Mouse (Mus musculus): ENCODE results near the gene March6. TPM values are rescaled to one million over a fixed set of nuclear protein-coding genes. Genes with fewer than 3 reads are reported as not detected.

March6 gene
- total and polyA plus RNA-seq, 3 experiments, result 32.3 to 121 (median 101) TPM

DNA sequence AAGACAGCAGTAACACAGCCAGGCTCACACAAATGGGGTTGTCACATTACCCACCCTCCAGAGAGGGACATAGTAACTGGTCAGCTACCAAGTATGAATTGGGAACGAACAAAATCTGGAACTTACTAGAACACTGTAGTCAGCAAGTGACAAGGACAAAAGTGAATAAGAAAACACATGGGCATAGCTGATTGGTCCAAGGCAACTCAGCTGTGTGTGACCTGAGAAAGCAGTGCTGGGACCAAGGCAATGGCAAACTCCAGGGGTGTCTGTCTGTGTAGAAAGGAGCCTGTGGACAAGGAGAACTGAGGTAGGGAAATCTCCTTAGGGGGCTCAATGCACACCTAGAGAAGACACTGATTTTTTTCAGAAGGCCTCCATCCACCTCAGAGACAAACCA lies 19.1 kb downstream of the March6 start:
- Histone ChIP-seq H3K9ac (ENCODE audit: low read depth, low read length) (no peak overlapping the region), H3K27me3 (ENCODE audit: control insufficient read depth, insufficient read depth, low read length) (no peaks in the 10 kb centered on the region), H3K4me3 (no peak overlapping the region), H3K79me2 (replicated peaks; ENCODE audit: control insufficient read depth, insufficient read depth, low read length) (peaks cover 6% of the 10 kb centered on the region), H3K27ac (no peak overlapping the region), H3K36me3 (ENCODE audit: control insufficient read depth, insufficient read depth, low read length) (peaks cover 6% of the 10 kb centered on the region), H3K4me1 (ENCODE audit: control insufficient read depth, insufficient read depth, low read length) (peaks cover 12% of the 10 kb centered on the region)
- WGBS, result 17% methylated on average over 1 of the region's 1 CpGs
- no peak for DNase-seq
- TF ChIP-seq EP300 (IDR thresholded peaks at IDR 0.05; ENCODE audit: insufficient read depth, low read depth, low read length) (no peak), CTCF (IDR thresholded peaks at IDR 0.05) (no peak)
- intact Hi-C loops (cut with DNase I), result no loop called here

DNA sequence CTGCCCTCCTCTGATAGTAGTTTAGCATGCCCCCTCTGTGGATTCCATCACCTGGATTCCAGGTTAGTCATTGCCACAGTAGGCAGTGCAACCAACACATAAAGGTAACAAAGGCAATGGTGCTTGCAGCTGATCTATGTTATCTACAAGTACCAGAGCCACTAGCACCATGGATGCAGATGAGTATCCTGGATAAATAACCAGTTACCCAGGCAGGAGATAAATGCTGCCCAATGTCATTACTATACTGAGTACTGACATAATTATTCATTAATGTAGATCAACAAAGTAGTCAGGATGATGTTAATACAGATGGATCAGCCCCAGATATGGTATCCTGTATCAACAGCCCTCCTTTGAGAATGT lies 19.5 kb downstream of the March6 start:
- intact Hi-C loops (cut with DNase I), result no loop called here
- H3K36me3 ChIP-seq (ENCODE audit: control insufficient read depth, insufficient read depth, low read length), result peaks cover 6% of the 10 kb centered on the region
- DNase-seq, result no peak
- H3K4me1 ChIP-seq (ENCODE audit: control insufficient read depth, insufficient read depth, low read length), result peaks cover 12% of the 10 kb centered on the region
- peaks cover 6% of the 10 kb centered on the region for H3K79me2 ChIP-seq (replicated peaks; ENCODE audit: control insufficient read depth, insufficient read depth, low read length)
- no peak overlapping the region for H3K9ac ChIP-seq (ENCODE audit: low read depth, low read length)
- H3K4me3 ChIP-seq, result no peak overlapping the region
- TF ChIP-seq POLR2A (IDR thresholded peaks at IDR 0.05; ENCODE audit: insufficient read depth, low read depth, low read length) (no peak), EP300 (IDR thresholded peaks at IDR 0.05; ENCODE audit: insufficient read depth, low read depth, low read length) (no peak), CTCF (IDR thresholded peaks at IDR 0.05) (no peak)
- H3K27ac ChIP-seq, result no peak overlapping the region
- H3K27me3 ChIP-seq (ENCODE audit: control insufficient read depth, insufficient read depth, low read length), result no peaks in the 10 kb centered on the region

DNA sequence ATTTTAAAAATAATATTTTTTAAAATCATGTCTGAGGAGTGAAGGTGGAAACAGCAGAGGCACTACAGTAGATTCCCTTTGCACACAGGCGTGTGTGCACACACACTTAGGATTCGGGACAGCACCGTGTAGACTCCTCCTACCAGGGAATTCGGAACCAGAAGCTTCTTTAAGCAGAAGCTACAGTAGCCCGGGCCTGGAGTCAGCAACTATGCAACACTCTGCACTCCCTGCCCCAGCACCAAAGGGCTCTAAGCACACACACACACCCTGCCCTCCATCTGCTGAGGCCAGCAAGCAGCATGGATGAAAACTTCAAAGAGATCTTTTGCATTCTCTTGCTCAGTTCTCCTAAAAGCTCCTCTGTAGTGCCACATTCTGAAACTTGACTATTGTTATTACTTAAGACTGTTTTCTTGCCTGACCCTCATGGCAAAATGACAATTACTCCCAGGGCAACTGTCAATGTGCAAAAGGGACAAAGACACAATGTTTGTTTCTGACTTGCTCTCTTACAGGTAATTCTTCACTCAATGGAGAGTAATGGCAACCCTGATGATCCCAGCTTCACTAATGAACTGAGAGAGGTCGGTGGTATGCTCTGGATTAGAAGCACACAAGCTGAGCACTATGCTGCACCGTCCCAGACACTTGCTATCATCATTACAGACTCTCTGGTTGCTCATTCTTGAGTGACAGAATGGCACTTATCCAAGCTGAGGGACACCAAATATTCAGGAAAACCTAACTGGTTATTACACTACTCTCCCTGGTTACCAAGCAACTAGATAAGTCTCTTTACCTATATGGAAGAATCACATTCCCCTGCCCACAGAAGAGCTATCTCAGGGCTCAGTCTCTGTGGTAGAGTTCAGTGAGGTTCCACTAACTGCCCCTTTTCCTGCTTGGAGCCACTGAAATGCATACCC lies 20.1 kb downstream of the March6 start:
- DNase-seq, result peak in 1 of 2 experiments; percentile 10
- Histone ChIP-seq H3K27me3 (ENCODE audit: control insufficient read depth, insufficient read depth, low read length) (no peaks in the 10 kb centered on the region), H3K4me1 (ENCODE audit: control insufficient read depth, insufficient read depth, low read length) (peaks cover 12% of the 10 kb centered on the region), H3K9ac (ENCODE audit: low read depth, low read length) (no peak overlapping the region), H3K79me2 (replicated peaks; ENCODE audit: control insufficient read depth, insufficient read depth, low read length) (peaks cover 6% of the 10 kb centered on the region), H3K27ac (no peak overlapping the region), H3K36me3 (ENCODE audit: control insufficient read depth, insufficient read depth, low read length) (peaks cover 6% of the 10 kb centered on the region), H3K4me3 (no peak overlapping the region)
- TF ChIP-seq POLR2A (IDR thresholded peaks at IDR 0.05; ENCODE audit: insufficient read depth, low read depth, low read length) (no peak), CTCF (IDR thresholded peaks at IDR 0.05) (no peak), EP300 (IDR thresholded peaks at IDR 0.05; ENCODE audit: insufficient read depth, low read depth, low read length) (no peak)
- 36% methylated on average over 7 of the region's 7 CpGs for WGBS
- intact Hi-C loops (cut with DNase I), result no loop called here

DNA sequence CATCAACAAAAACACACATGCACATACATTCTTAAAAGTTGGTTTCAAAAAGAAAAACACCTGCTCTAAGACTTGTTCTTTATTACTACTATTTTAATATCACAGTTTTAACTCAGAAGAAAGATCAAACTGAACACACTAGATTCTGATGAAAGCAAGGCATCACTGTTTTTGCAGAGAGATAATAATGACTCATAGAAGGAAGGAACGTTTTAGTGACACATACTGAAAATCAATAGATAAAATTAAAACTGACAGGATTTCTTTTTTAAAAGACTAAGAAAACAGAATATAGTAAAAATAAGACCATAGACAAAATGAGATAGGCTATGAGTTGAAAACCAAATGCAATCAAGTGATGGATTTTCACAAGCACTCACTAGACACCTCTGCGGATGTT lies 25.8 kb downstream of the March6 start:
- Histone ChIP-seq H3K9ac (ENCODE audit: low read depth, low read length) (no peak overlapping the region), H3K4me1 (ENCODE audit: control insufficient read depth, insufficient read depth, low read length) (no peaks in the 10 kb centered on the region), H3K27me3 (ENCODE audit: control insufficient read depth, insufficient read depth, low read length) (no peaks in the 10 kb centered on the region), H3K27ac (no peak overlapping the region), H3K36me3 (ENCODE audit: control insufficient read depth, insufficient read depth, low read length) (peaks cover 1% of the 10 kb centered on the region; the same call in 1 of the 2 replicates), H3K4me3 (no peak overlapping the region), H3K79me2 (replicated peaks; ENCODE audit: control insufficient read depth, insufficient read depth, low read length) (no peaks in the 10 kb centered on the region; the same call in 1 of the 2 replicates)
- intact Hi-C loops (cut with DNase I), result no loop called here
- TF ChIP-seq EP300 (IDR thresholded peaks at IDR 0.05; ENCODE audit: insufficient read depth, low read depth, low read length), result no peak
- no peak for TF ChIP-seq CTCF (IDR thresholded peaks at IDR 0.05)
- no peak for TF ChIP-seq POLR2A (IDR thresholded peaks at IDR 0.05; ENCODE audit: insufficient read depth, low read depth, low read length)
- 56% methylated on average over 2 of the region's 2 CpGs for WGBS
- DNase-seq, result no peak

DNA sequence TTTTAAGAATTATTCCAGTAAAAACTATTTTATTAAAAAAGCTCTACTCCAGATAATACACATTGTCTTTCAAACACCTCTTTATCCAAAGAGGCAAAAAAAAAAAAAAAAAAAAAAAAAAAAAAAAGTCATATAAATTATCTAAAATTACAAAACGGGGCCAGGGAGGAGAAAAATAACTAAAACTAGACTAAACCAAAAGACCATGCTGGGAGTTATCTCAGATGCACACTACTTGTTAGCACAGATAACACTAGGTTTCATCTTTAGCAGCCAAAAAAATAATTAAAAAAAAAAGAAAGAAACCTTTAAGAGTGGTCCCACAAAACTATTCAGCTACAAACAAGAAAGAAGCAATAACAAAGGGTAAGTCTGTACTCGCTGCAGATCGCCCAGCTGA lies 27.4 kb downstream of the March6 start:
- Histone ChIP-seq H3K4me3 (no peak overlapping the region), H3K27me3 (ENCODE audit: control insufficient read depth, insufficient read depth, low read length) (no peaks in the 10 kb centered on the region), H3K4me1 (ENCODE audit: control insufficient read depth, insufficient read depth, low read length) (no peaks in the 10 kb centered on the region), H3K27ac (no peak overlapping the region), H3K79me2 (replicated peaks; ENCODE audit: control insufficient read depth, insufficient read depth, low read length) (no peaks in the 10 kb centered on the region; the same call in 1 of the 2 replicates), H3K36me3 (ENCODE audit: control insufficient read depth, insufficient read depth, low read length) (peaks cover 1% of the 10 kb centered on the region; the same call in 1 of the 2 replicates), H3K9ac (ENCODE audit: low read depth, low read length) (no peak overlapping the region)
- intact Hi-C loops (cut with DNase I), result no loop called here
- WGBS, result 81% methylated on average over 3 of the region's 3 CpGs
- no peak for TF ChIP-seq EP300 (IDR thresholded peaks at IDR 0.05; ENCODE audit: insufficient read depth, low read depth, low read length)
- no peak for DNase-seq

DNA sequence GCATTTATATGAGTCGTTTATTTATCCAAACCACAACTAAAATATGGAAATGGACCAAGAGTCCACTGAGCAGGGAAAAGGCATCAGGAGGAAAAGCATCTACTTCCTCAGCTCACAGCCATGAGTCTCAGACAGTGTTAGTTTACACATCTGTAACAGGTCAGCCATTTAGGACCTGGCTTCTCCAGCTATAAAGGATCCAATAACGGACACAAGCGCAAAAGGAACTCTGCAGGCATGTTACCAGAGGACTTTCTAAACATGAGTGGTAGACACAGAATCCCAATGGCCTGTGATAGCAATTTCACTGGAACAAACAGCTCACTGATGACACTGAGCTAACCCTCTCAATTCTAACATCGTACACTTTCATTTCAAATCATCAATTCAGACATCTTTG lies 27.9 kb downstream of the March6 start:
- H3K27ac ChIP-seq, result no peak overlapping the region
- H3K79me2 ChIP-seq (replicated peaks; ENCODE audit: control insufficient read depth, insufficient read depth, low read length), result no peaks in the 10 kb centered on the region; the same call in 1 of the 2 replicates
- H3K27me3 ChIP-seq (ENCODE audit: control insufficient read depth, insufficient read depth, low read length), result no peaks in the 10 kb centered on the region
- 82% methylated on average over 4 of the region's 4 CpGs for WGBS
- H3K4me1 ChIP-seq (ENCODE audit: control insufficient read depth, insufficient read depth, low read length), result no peaks in the 10 kb centered on the region
- intact Hi-C loops (cut with DNase I), result no loop called here
- H3K4me3 ChIP-seq, result no peak overlapping the region
- DNase-seq, result no peak
- H3K36me3 ChIP-seq (ENCODE audit: control insufficient read depth, insufficient read depth, low read length), result peaks cover 1% of the 10 kb centered on the region; the same call in 1 of the 2 replicates
- no peak overlapping the region for H3K9ac ChIP-seq (ENCODE audit: low read depth, low read length)
- TF ChIP-seq CTCF (IDR thresholded peaks at IDR 0.05) (no peak), EP300 (IDR thresholded peaks at IDR 0.05; ENCODE audit: insufficient read depth, low read depth, low read length) (no peak), POLR2A (IDR thresholded peaks at IDR 0.05; ENCODE audit: insufficient read depth, low read depth, low read length) (no peak)

Measured in heart, adult 2 months (tissue).